In the genomic region with DNA sequence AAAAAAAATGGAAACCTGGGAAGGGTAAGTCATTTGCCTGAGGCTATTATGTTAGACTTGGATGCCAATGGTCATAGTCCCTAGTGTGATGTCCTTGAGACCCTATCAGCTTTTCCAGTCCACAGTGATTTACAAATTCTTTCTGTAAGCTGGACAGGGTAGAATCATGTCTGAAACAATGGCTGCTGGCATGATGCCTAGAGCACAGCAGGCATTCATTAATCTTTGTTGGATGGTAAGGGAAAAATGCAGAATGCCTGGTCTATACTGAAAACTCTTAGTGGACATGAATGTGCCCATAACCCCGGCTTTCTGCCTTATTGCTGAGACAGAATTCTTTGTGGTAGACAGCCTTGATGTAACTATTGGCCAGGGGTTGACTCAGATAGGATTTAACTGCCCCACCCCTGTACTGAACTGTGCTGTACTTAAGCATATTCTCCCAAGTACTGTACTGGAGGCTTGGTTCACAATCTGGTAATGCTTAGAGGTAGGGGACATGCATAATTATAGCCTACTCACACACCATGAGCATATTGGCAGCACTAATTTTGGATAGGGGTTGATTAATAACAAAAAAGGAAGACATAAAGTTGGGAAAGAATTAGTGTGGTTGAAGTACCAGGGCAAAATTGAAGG, we compare ENCODE assay signal across 13 mouse cellular contexts.
DNase-seq lines count a peak whose midpoint lies in the region; ATAC-seq lines count a peak whose summit lies in the region.
"Had no signal": no experiment of that assay in that cellular context is flagged by ENCODE, and none has a peak within 500 bp of the region (broad histone marks: within the 10 kb centered on the region; RNA-seq: fewer than 3 reads in every experiment).

No protein-coding gene starts in this region.

- no peak overlapping the region for H3K4me2 ChIP-seq in heart, embryonic 12.5 days
- H3K4me2 ChIP-seq in neural tube, embryonic 11.5 days (ENCODE audit: low read depth), result no peak overlapping the region
- no peak overlapping the region for H3K4me2 ChIP-seq in neural tube, embryonic 14.5 days (ENCODE audit: low read depth, low read length)
- H3K4me2 ChIP-seq: limb, embryonic 12.5 days; lung, embryonic 15.5 days had no signal

- H3K27me3 ChIP-seq in heart, embryonic 12.5 days (replicated peaks), result no peaks in the 10 kb centered on the region
- no peaks in the 10 kb centered on the region for H3K27me3 ChIP-seq in neural tube, embryonic 11.5 days (ENCODE audit: control insufficient read depth, insufficient read depth, low read length)
- H3K27me3 ChIP-seq in neural tube, embryonic 14.5 days (ENCODE audit: control insufficient read depth, insufficient read depth, low read length), result no peaks in the 10 kb centered on the region
- H3K27me3 ChIP-seq: limb, embryonic 12.5 days; lung, embryonic 15.5 days had no signal

- no peak for ATAC-seq in heart, embryonic 12.5 days (ENCODE audit: insufficient number of reproducible peaks, low FRiP score)
- ATAC-seq in neural tube, embryonic 11.5 days (ENCODE audit: insufficient read depth, low FRiP score, low TSS enrichment), result peak; percentile 35; the same call in 1 of the 2 replicates
- ATAC-seq in neural tube, embryonic 14.5 days (ENCODE audit: low read depth), result peak; percentile 55; the same call in 1 of the 2 replicates
- ATAC-seq: inflammation-experienced regulatory T-cells, adult 6 months had no signal

- H3K4me1 ChIP-seq in heart, embryonic 12.5 days (replicated peaks), result no peaks in the 10 kb centered on the region; the same call in 1 of the 2 replicates
- no peaks in the 10 kb centered on the region for H3K4me1 ChIP-seq in neural tube, embryonic 11.5 days (ENCODE audit: control insufficient read depth, insufficient read depth, low read length)
- H3K4me1 ChIP-seq in neural tube, embryonic 14.5 days (ENCODE audit: control insufficient read depth, insufficient read depth, low read length), result no peaks in the 10 kb centered on the region
- H3K4me1 ChIP-seq: limb, embryonic 12.5 days; lung, embryonic 15.5 days had no signal

- no peaks in the 10 kb centered on the region for H3K36me3 ChIP-seq in heart, embryonic 12.5 days
- no peaks in the 10 kb centered on the region for H3K36me3 ChIP-seq in neural tube, embryonic 11.5 days (ENCODE audit: control insufficient read depth, insufficient read depth, low read length)
- H3K36me3 ChIP-seq in neural tube, embryonic 14.5 days (ENCODE audit: control insufficient read depth, insufficient read depth, low read length), result no peaks in the 10 kb centered on the region
- H3K36me3 ChIP-seq: limb, embryonic 12.5 days; lung, embryonic 15.5 days had no signal

- 64% methylated on average over 1 of the region's 1 CpGs for WGBS in heart, embryonic 12.5 days
- 61% methylated on average over 1 of the region's 1 CpGs for WGBS in neural tube, embryonic 11.5 days
- 53% methylated on average over 1 of the region's 1 CpGs for WGBS in neural tube, embryonic 14.5 days

- H3K9me3 ChIP-seq in heart, embryonic 12.5 days (replicated peaks), result no peaks in the 10 kb centered on the region
- no peaks in the 10 kb centered on the region for H3K9me3 ChIP-seq in neural tube, embryonic 11.5 days (ENCODE audit: control insufficient read depth, low read length)
- H3K9me3 ChIP-seq in neural tube, embryonic 14.5 days (ENCODE audit: control insufficient read depth, low read length), result no peaks in the 10 kb centered on the region
- H3K9me3 ChIP-seq: limb, embryonic 12.5 days; lung, embryonic 15.5 days had no signal

- no peak overlapping the region for H3K9ac ChIP-seq in heart, embryonic 12.5 days
- no peak overlapping the region for H3K9ac ChIP-seq in neural tube, embryonic 11.5 days (ENCODE audit: low read length)
- H3K9ac ChIP-seq in neural tube, embryonic 14.5 days (replicated peaks; ENCODE audit: low read depth, low read length), result no peak overlapping the region
- H3K9ac ChIP-seq: limb, embryonic 12.5 days; lung, embryonic 15.5 days had no signal

- no peak overlapping the region for H3K4me3 ChIP-seq in heart, embryonic 12.5 days
- no peak overlapping the region for H3K4me3 ChIP-seq in neural tube, embryonic 11.5 days (ENCODE audit: low read depth, low read length)
- no peak overlapping the region for H3K4me3 ChIP-seq in neural tube, embryonic 14.5 days (ENCODE audit: low read depth, low read length)
- H3K4me3 ChIP-seq: layer of hippocampus, adult 2 months; limb, embryonic 12.5 days; lung, embryonic 15.5 days had no signal

- no peak overlapping the region for H3K27ac ChIP-seq in heart, embryonic 12.5 days (ENCODE audit: poor library complexity, severe bottlenecking)
- H3K27ac ChIP-seq in neural tube, embryonic 11.5 days (ENCODE audit: low read depth, low read length), result no peak overlapping the region
- no peak overlapping the region for H3K27ac ChIP-seq in neural tube, embryonic 14.5 days (ENCODE audit: low read depth, low read length)
- H3K27ac ChIP-seq: layer of hippocampus, adult 2 months; limb, embryonic 12.5 days; lung, embryonic 15.5 days; stomach, postnatal 0 days had no signal

- DNase-seq in heart, adult 11 months, result peak; percentile 19
- no peak for DNase-seq in neural tube, embryonic 11.5 days (ENCODE audit: low spot score)
- DNase-seq in neural tube, embryonic 10.5 days (ENCODE audit: extremely low spot score, low spot score), result no peak
- DNase-seq in adrenal gland, postnatal 25 days, result peak; percentile 12
- DNase-seq in gastrocnemius, adult 8-10 months (ENCODE audit: low spot score in 2 of 2), result no peak
- no peak for DNase-seq in gastrocnemius, postnatal 10 days

Comparison
In these comparisons a context has a peak if more than half of its experiments do, and no peak if none do; other contexts are left out.
1. DNase-seq: peak in heart, adult 11 months (single experiment) and adrenal gland, postnatal 25 days (single experiment); none in neural tube, embryonic 11.5 days (single experiment), neural tube, embryonic 10.5 days (single experiment), gastrocnemius, adult 8-10 months (0 of 2) and gastrocnemius, postnatal 10 days (single experiment).